19 mouse cellular contexts compared by ENCODE assay signal in genomic region chr13:58048076-58048475, GRCm38 (mm10).
DNase-seq lines count a peak whose midpoint lies in the region; ATAC-seq and TF ChIP-seq lines count a peak whose summit lies in the region.
"Had no signal": no experiment of that assay in that cellular context is flagged by ENCODE, and none has a peak within 500 bp of the region (broad histone marks: within the 10 kb centered on the region; RNA-seq: fewer than 3 reads in every experiment).

No protein-coding gene starts in this region.

- no peaks in the 10 kb centered on the region for H3K9me3 ChIP-seq in stomach, postnatal 0 days (ENCODE audit: control insufficient read depth, low read length)
- H3K9me3 ChIP-seq: forebrain, embryonic 12.5 days; hindbrain, embryonic 15.5 days had no signal

- H3K4me1 ChIP-seq in cerebellum, adult 2 months (ENCODE audit: control insufficient read depth, insufficient read depth, low read length) = peaks cover 18% of the 10 kb centered on the region
- H3K4me1 ChIP-seq in stomach, postnatal 0 days (replicated peaks; ENCODE audit: control insufficient read depth, insufficient read depth) = no peaks in the 10 kb centered on the region
- H3K4me1 ChIP-seq: forebrain, embryonic 12.5 days; hindbrain, embryonic 15.5 days; midbrain, embryonic 12.5 days had no signal

- no peak overlapping the region for H3K4me2 ChIP-seq in stomach, postnatal 0 days (replicated peaks; ENCODE audit: low read depth)
- H3K4me2 ChIP-seq: forebrain, embryonic 12.5 days; hindbrain, embryonic 15.5 days; midbrain, embryonic 12.5 days had no signal

- H3K27me3 ChIP-seq in cerebellum, adult 2 months (ENCODE audit: control insufficient read depth, insufficient read depth, low read length) = no peaks in the 10 kb centered on the region
- H3K27me3 ChIP-seq in stomach, postnatal 0 days (ENCODE audit: control insufficient read depth, insufficient read depth, low read length) = no peaks in the 10 kb centered on the region
- H3K27me3 ChIP-seq: forebrain, embryonic 12.5 days; hindbrain, embryonic 15.5 days; midbrain, embryonic 12.5 days had no signal

- peak; percentile 14; the same call in 1 of the 2 replicates for TF ChIP-seq CTCF in cerebellum, adult 2 months (IDR thresholded peaks at IDR 0.05; ENCODE audit: borderline replicate concordance, insufficient read depth, low read depth, low read length)
- TF ChIP-seq CTCF in layer of hippocampus, adult 2 months (conservative IDR thresholded peaks at IDR 0.05) = peak; percentile 67
- TF ChIP-seq CTCF in stomach, postnatal 0 days (IDR thresholded peaks at IDR 0.05; ENCODE audit: low read depth) = peak; percentile 50

- no peaks in the 10 kb centered on the region for H3K36me3 ChIP-seq in stomach, postnatal 0 days (ENCODE audit: control insufficient read depth, insufficient read depth, low read length)
- H3K36me3 ChIP-seq: forebrain, embryonic 12.5 days; G1E; midbrain, embryonic 12.5 days had no signal

- TF ChIP-seq POLR2A in cerebellum, adult 2 months (IDR thresholded peaks at IDR 0.05; ENCODE audit: borderline replicate concordance, insufficient read depth, low read length) = no peak

- DNase-seq in cerebellum, adult 2 months = no peak
- no peak for DNase-seq in layer of hippocampus, adult 2 months (ENCODE audit: low spot score in 2 of 2)
- DNase-seq in layer of hippocampus, postnatal 14 days (ENCODE audit: low spot score in 2 of 2) = no peak
- DNase-seq in thymus, postnatal 4 days = peak; percentile 40
- DNase-seq in thymus, postnatal 10 days (ENCODE audit: low spot score in 2 of 2) = no peak
- DNase-seq in stomach, postnatal 0 days (ENCODE audit: low spot score) = no peak
- DNase-seq in spleen, adult 18-20 months = no peak
- DNase-seq: cerebellum, adult 9-10 months; embryo, embryonic 11 days; heart, adult 11 months; kidney, adult 9 months; lung, postnatal 36 days; right cerebral cortex, adult 18-20 months had no signal

- WGBS in cerebellum, adult 2 months = 83% methylated on average over 3 of the region's 3 CpGs
- WGBS in stomach, postnatal 0 days = 87% methylated on average over 3 of the region's 3 CpGs

- no peak overlapping the region for H3K9ac ChIP-seq in stomach, postnatal 0 days (ENCODE audit: low read length)
- H3K9ac ChIP-seq: forebrain, embryonic 12.5 days; hindbrain, embryonic 15.5 days; midbrain, embryonic 12.5 days had no signal

- no peak overlapping the region for H3K27ac ChIP-seq in cerebellum, adult 2 months (ENCODE audit: insufficient read depth, low read length)
- no peak overlapping the region for H3K27ac ChIP-seq in layer of hippocampus, adult 2 months
- H3K27ac ChIP-seq in stomach, postnatal 0 days (replicated peaks) = no peak overlapping the region
- H3K27ac ChIP-seq: forebrain, embryonic 12.5 days; hindbrain, embryonic 15.5 days; midbrain, embryonic 12.5 days had no signal

- no peak overlapping the region for H3K4me3 ChIP-seq in cerebellum, adult 2 months (replicated peaks; ENCODE audit: insufficient read depth, low read depth, low read length)
- no peak overlapping the region for H3K4me3 ChIP-seq in layer of hippocampus, adult 2 months
- H3K4me3 ChIP-seq in stomach, postnatal 0 days (ENCODE audit: low read depth, low read length) = no peak overlapping the region
- H3K4me3 ChIP-seq: forebrain, embryonic 12.5 days; hindbrain, embryonic 15.5 days; midbrain, embryonic 12.5 days; myocyte had no signal

- TF ChIP-seq EP300 in stomach, postnatal 0 days (optimal IDR thresholded peaks at IDR 0.05) = no peak

- ATAC-seq in cerebellum, adult (ENCODE audit: insufficient number of reproducible peaks, low FRiP score, low TSS enrichment) = no peak
- no peak for ATAC-seq in stomach, postnatal 0 days (ENCODE audit: low FRiP score, low TSS enrichment)

Comparison
In these comparisons a context has a peak if more than half of its experiments do, and no peak if none do; other contexts are left out.
1. CTCF ChIP-seq: peak in every context shown above with its lines; median percentile 67 in layer of hippocampus, adult 2 months; 50 in stomach, postnatal 0 days; 14 in cerebellum, adult 2 months.